Mouse (Mus musculus): ENCODE results near the gene Ism2.
"Not testable (repeated sequence)": the region's sequence is repeated elsewhere in the genome, so short reads cannot be mapped to it uniquely, and the experiment has no call there.

Gene Ism2

GRCm38 (mm10) chr12:87284726-87285125 is 14.8 kb downstream of the Ism2 start:
- no peak for DNase-seq

- no peak for DNase-seq
Observed at GRCm38 (mm10) chr12:87284268-87284667, 15.2 kb downstream of the Ism2 start.

- DNase-seq, result no peak
Observed at GRCm38 (mm10) chr12:87283706-87284105, 15.8 kb downstream of the Ism2 start.

- no peak for DNase-seq
Observed at GRCm38 (mm10) chr12:87282743-87283142, 16.8 kb downstream of the Ism2 start.

GRCm38 (mm10) chr12:87281766-87282165 is 17.7 kb downstream of the Ism2 start:
- DNase-seq, result no peak

- no peak for DNase-seq
Observed at GRCm38 (mm10) chr12:87279879-87280278, 19.6 kb downstream of the Ism2 start.

GRCm38 (mm10) chr12:87279350-87279749 is 20.2 kb downstream of the Ism2 start:
- DNase-seq, result no peak

GRCm38 (mm10) chr12:87278118-87278730 is 21.3 kb downstream of the Ism2 start:
- no peak for DNase-seq

GRCm38 (mm10) chr12:87277251-87277650 is 22.3 kb downstream of the Ism2 start:
- not testable (repeated sequence) for DNase-seq

GRCm38 (mm10) chr12:87274853-87275831 is 24.4 kb downstream of the Ism2 start:
- DNase-seq, result no peak

GRCm38 (mm10) chr12:87267682-87268081 is 31.8 kb downstream of the Ism2 start:
- no peak for DNase-seq

GRCm38 (mm10) chr12:87266827-87267603 is 32.5 kb downstream of the Ism2 start:
- no peak for DNase-seq

- DNase-seq, result peak; percentile 76
Observed at GRCm38 (mm10) chr12:87266108-87266826, 33.2 kb downstream of the Ism2 start, which contains the start of the genes Vipas39 and Ahsa1. Vipas39 (minus strand) TSS chr12:87266256. Ahsa1 (plus strand) TSS chr12:87266479.

- no peak for DNase-seq
Observed at GRCm38 (mm10) chr12:87265444-87265843, 34.1 kb downstream of the Ism2 start.

- DNase-seq, result no peak
Observed at GRCm38 (mm10) chr12:87260562-87260961, 38.9 kb downstream of the Ism2 start.

GRCm38 (mm10) chr12:87256629-87257028 is 42.9 kb downstream of the Ism2 start:
- DNase-seq, result no peak

- no peak for DNase-seq
Observed at GRCm38 (mm10) chr12:87253878-87254277, 45.6 kb downstream of the Ism2 start.

- no peak for DNase-seq
Observed at GRCm38 (mm10) chr12:87250161-87250560, 49.3 kb downstream of the Ism2 start.

- DNase-seq, result no peak
Observed at GRCm38 (mm10) chr12:87238632-87239031, 60.9 kb downstream of the Ism2 start, which contains the start of gene Noxred1. Noxred1 (minus strand) TSS chr12:87238732.

- no peak for DNase-seq
Observed at GRCm38 (mm10) chr12:87236882-87237483, 62.5 kb downstream of the Ism2 start.

- no peak for DNase-seq
Observed at GRCm38 (mm10) chr12:87230379-87230895, 69.1 kb downstream of the Ism2 start.

- DNase-seq, result no peak
Observed at GRCm38 (mm10) chr12:87229633-87230032, 69.9 kb downstream of the Ism2 start.

All from right cerebral cortex, postnatal 4 days (tissue).